Mouse (Mus musculus) olfactory bulb, adult 2 months (tissue): ENCODE measurements around the gene Wfdc5.

ENCODE experiments used
- CTCF ChIP-seq: fragments of 200-500 bp; IDR thresholded peaks from 2 replicates; pipeline ENCODE4 v1.5.1; 2012; ENCODE audit warnings: low read depth, mild to moderate bottlenecking, low read length, moderate library complexity; ENCODE audit not compliant: insufficient read depth
- POLR2A ChIP-seq: fragments of 200-500 bp; IDR thresholded peaks from 2 replicates; pipeline ENCODE4 v1.6.1; 2012; ENCODE audit warnings: mild to moderate bottlenecking, low read depth, low read length, moderate library complexity; ENCODE audit not compliant: insufficient read depth

- TF ChIP-seq CTCF (peak; percentile 18; the same call in 1 of the 2 replicates), POLR2A (no peak)
Observed at GRCm38 (mm10) chr2:164126533-164126955, 56.0 kb downstream of the Wfdc5 start.
